Mouse (Mus musculus) ovary, postnatal 14 days (tissue): ENCODE data around the gene Wdr18.
A peak's percentile ranks its signal among the peaks of the same experiment; 100 is the strongest.
"Not testable (repeated sequence)": the region's sequence is repeated elsewhere in the genome, so short reads cannot be mapped to it uniquely, and the experiment has no call there.

Experiments
- DNase-seq: peaks from one replicate; pipeline ENCODE4 v3.0.0; 2022; ENCODE audit warnings: low spot score

The Wdr18 gene

GRCm38 (mm10) chr10:79947502-79947901, 12.4 kb upstream of the Wdr18 start:
- no peak for DNase-seq

GRCm38 (mm10) chr10:79949873-79950272, 10.1 kb upstream of the Wdr18 start:
- no peak for DNase-seq

GRCm38 (mm10) chr10:79950661-79951060, 9.3 kb upstream of the Wdr18 start:
- DNase-seq, result no peak

GRCm38 (mm10) chr10:79953946-79954345, 6.0 kb upstream of the Wdr18 start:
- no peak for DNase-seq

- DNase-seq, result no peak
Observed at GRCm38 (mm10) chr10:79955691-79956090, 4.3 kb upstream of the Wdr18 start.

GRCm38 (mm10) chr10:79956643-79957154, 3.3 kb upstream of the Wdr18 start:
- no peak for DNase-seq

GRCm38 (mm10) chr10:79958140-79958816, 1.7 kb upstream of the Wdr18 start:
- peak; percentile 78 for DNase-seq

GRCm38 (mm10) chr10:79959412-79959811, 540 bp upstream of the Wdr18 start:
- DNase-seq, result not testable (repeated sequence)

GRCm38 (mm10) chr10:79960671-79961294, 831 bp downstream of the Wdr18 start:
- no peak for DNase-seq

GRCm38 (mm10) chr10:79964727-79965126, 4.8 kb downstream of the Wdr18 start:
- no peak for DNase-seq

GRCm38 (mm10) chr10:79965325-79965724, 5.4 kb downstream of the Wdr18 start:
- DNase-seq, result no peak

GRCm38 (mm10) chr10:79966886-79967400, 7.0 kb downstream of the Wdr18 start:
- DNase-seq, result no peak

- no peak for DNase-seq
Observed at GRCm38 (mm10) chr10:79968181-79968580, 8.2 kb downstream of the Wdr18 start.

- no peak for DNase-seq
Observed at GRCm38 (mm10) chr10:79969124-79969568, 9.2 kb downstream of the Wdr18 start.

- DNase-seq, result no peak
Observed at GRCm38 (mm10) chr10:79970415-79971182, 10.6 kb downstream of the Wdr18 start, which contains the start of gene Grin3b. Gene Grin3b, plus strand, starts transcription at chr10:79970715.

- no peak for DNase-seq
Observed at GRCm38 (mm10) chr10:79971183-79971497, 11.2 kb downstream of the Wdr18 start.

- no peak for DNase-seq
Observed at GRCm38 (mm10) chr10:79972831-79973230, 12.9 kb downstream of the Wdr18 start.

GRCm38 (mm10) chr10:79974087-79974486, 14.1 kb downstream of the Wdr18 start:
- no peak for DNase-seq

GRCm38 (mm10) chr10:79974668-79975067, 14.7 kb downstream of the Wdr18 start:
- no peak for DNase-seq

GRCm38 (mm10) chr10:79976071-79976721, 16.2 kb downstream of the Wdr18 start:
- DNase-seq, result no peak

- DNase-seq, result no peak
Observed at GRCm38 (mm10) chr10:79976722-79977107, 16.8 kb downstream of the Wdr18 start.

GRCm38 (mm10) chr10:79977324-79977723, 17.4 kb downstream of the Wdr18 start:
- DNase-seq, result no peak
